Mouse (Mus musculus) C2C12 (cell line): ENCODE measurements around the gene Gan.

Experiments
- CTCF ChIP-seq: IDR thresholded peaks from one replicate; pipeline ENCODE4 v1.5.1; 2011; ENCODE audit not compliant: control insufficient read depth, insufficient read depth, insufficient read length
- MAX ChIP-seq: IDR thresholded peaks from one replicate; pipeline ENCODE4 v1.6.1; 2011; ENCODE audit warnings: mild to moderate bottlenecking, control low read depth
- USF1 ChIP-seq: IDR thresholded peaks from one replicate; pipeline ENCODE4 v1.6.1; 2011; ENCODE audit warnings: low read depth, mild to moderate bottlenecking, control low read depth, moderate library complexity

- no peak for TF ChIP-seq MAX
- no peak for TF ChIP-seq CTCF
- no peak for TF ChIP-seq USF1
Observed at GRCm38 (mm10) chr8:117252650-117253049, 94.7 kb downstream of the Gan start.
